Mouse (Mus musculus): ENCODE data around the gene Fam126a. TPM values are rescaled to one million over a fixed set of nuclear protein-coding genes. Genes with fewer than 3 reads are reported as not detected.

The Fam126a gene
- total and polyA plus RNA-seq, 3 experiments, result 19.6 to 32.6 (median 22.6) TPM

- Histone ChIP-seq H3K4me2 (ENCODE audit: insufficient read depth, low read depth, poor library complexity, severe bottlenecking) (no peak overlapping the region), H3K4me1 (ENCODE audit: control insufficient read depth in 1 of 2, insufficient read depth in 2 of 2) (peaks cover 0 to 18% of the 10 kb centered on the region in 2 experiments; a peak in 2 of 4 replicates), H3K36me3 (replicated peaks in 1 of 2; ENCODE audit: control insufficient read depth in 1 of 2, insufficient read depth in 1 of 2, low read length in 1 of 2) (peaks cover 46 to 80% of the 10 kb centered on the region in 2 experiments), H3K9me3 (replicated peaks; ENCODE audit: low read length) (no peaks in the 10 kb centered on the region), H3K27ac (ENCODE audit: insufficient read depth, low read depth) (no peak overlapping the region), H3K4me3 (replicated peaks in 1 of 3; ENCODE audit: low read depth in 2 of 3, low read length in 2 of 3, poor library complexity in 1 of 3) (no peak overlapping the region), H3K9ac (ENCODE audit: insufficient read depth, low read depth) (no peak overlapping the region), H3K27me3 (replicated peaks) (no peaks in the 10 kb centered on the region), H3K79me2 (replicated peaks; ENCODE audit: control insufficient read depth, extremely low read depth, insufficient read depth, poor library complexity, severe bottlenecking) (no peaks in the 10 kb centered on the region)
- in situ Hi-C loops (cut with MboI; ENCODE audit: low pct_ligation_motif_present, low pct_unique_long_range_greater_than_20kb, low sequenced_read_pairs), result no loop called here
- no peak for TF ChIP-seq JUN (IDR thresholded peaks at IDR 0.05; ENCODE audit: insufficient read depth, low read depth, low read length)
- no peak for TF ChIP-seq RCOR1 (conservative IDR thresholded peaks at IDR 0.05; ENCODE audit: low read depth, low read length)
- TF ChIP-seq CHD1 (IDR thresholded peaks at IDR 0.05; ENCODE audit: low read depth, low read length), result no peak
- no peak for TF ChIP-seq POLR2AphosphoS2 (IDR thresholded peaks at IDR 0.05; ENCODE audit: low read depth, low read length)
- TF ChIP-seq ZKSCAN1 (IDR thresholded peaks at IDR 0.05; ENCODE audit: borderline replicate concordance, low read depth, low read length), result no peak
- TF ChIP-seq MAFK (IDR thresholded peaks at IDR 0.05; ENCODE audit: insufficient replicate concordance, low read length), result no peak
- TF ChIP-seq MXI1 (IDR thresholded peaks at IDR 0.05; ENCODE audit: low read depth, low read length), result no peak
- no peak for TF ChIP-seq IRF4 (IDR thresholded peaks at IDR 0.05; ENCODE audit: low read depth, low read length)
- no peak for TF ChIP-seq TBP (conservative IDR thresholded peaks at IDR 0.05; ENCODE audit: low read depth, low read length)
- TF ChIP-seq TCF12 (IDR thresholded peaks at IDR 0.05; ENCODE audit: low read depth, low read length), result no peak
- TF ChIP-seq USF2 (conservative IDR thresholded peaks at IDR 0.05; ENCODE audit: low read depth, low read length), result no peak
- dilution Hi-C loops (cut with MboI; ENCODE audit: extremely low pct_ligation_motif_present, extremely low pct_unique_long_range_greater_than_20kb, low sequenced_read_pairs), result no loop called here
- DNase-seq (ENCODE audit: extremely low read depth), result no peak
Observed at GRCm38 (mm10) chr5:23978516-23978915, 52.0 kb downstream of the Fam126a start.

- H3K27ac ChIP-seq (ENCODE audit: insufficient read depth, low read depth), result no peak overlapping the region
- H3K36me3 ChIP-seq (replicated peaks in 1 of 2; ENCODE audit: control insufficient read depth in 1 of 2, insufficient read depth in 1 of 2, low read length in 1 of 2), result peaks cover 28 to 57% of the 10 kb centered on the region in 2 experiments
- TF ChIP-seq ZMIZ1 (IDR thresholded peaks at IDR 0.05; ENCODE audit: low read depth, low read length), result no peak
- no peak for TF ChIP-seq MAZ (IDR thresholded peaks at IDR 0.05; ENCODE audit: low read depth, low read length)
- TF ChIP-seq TBP (conservative IDR thresholded peaks at IDR 0.05; ENCODE audit: low read depth, low read length), result no peak
- TF ChIP-seq POLR2A (IDR thresholded peaks at IDR 0.05; ENCODE audit: low read depth, low read length), result no peak
- no peak for TF ChIP-seq ZC3H11A (IDR thresholded peaks at IDR 0.05; ENCODE audit: low read depth, low read length)
- TF ChIP-seq POLR2AphosphoS2 (IDR thresholded peaks at IDR 0.05; ENCODE audit: low read depth, low read length), result no peak
- TF ChIP-seq ZKSCAN1 (IDR thresholded peaks at IDR 0.05; ENCODE audit: borderline replicate concordance, low read depth, low read length), result no peak
- TF ChIP-seq JUND (conservative IDR thresholded peaks at IDR 0.05; ENCODE audit: low read depth, low read length), result no peak
- TF ChIP-seq MAX (IDR thresholded peaks at IDR 0.05; ENCODE audit: low read length), result no peak
- no peak for TF ChIP-seq EP300 (IDR thresholded peaks at IDR 0.05; ENCODE audit: low read length)
- TF ChIP-seq GABPA (IDR thresholded peaks at IDR 0.05; ENCODE audit: insufficient replicate concordance, low read depth, low read length), result no peak
- no peak for TF ChIP-seq ZNF384 (IDR thresholded peaks at IDR 0.05; ENCODE audit: low read depth, low read length)
- no peak for TF ChIP-seq USF2 (conservative IDR thresholded peaks at IDR 0.05; ENCODE audit: low read depth, low read length)
- no peak for TF ChIP-seq CTCF (conservative IDR thresholded peaks at IDR 0.05 in 1 of 2, IDR thresholded peaks at IDR 0.05 in 1 of 2; ENCODE audit: low read depth in 2 of 2, low read length in 2 of 2)
- TF ChIP-seq IRF4 (IDR thresholded peaks at IDR 0.05; ENCODE audit: low read depth, low read length), result no peak
- TF ChIP-seq CHD1 (IDR thresholded peaks at IDR 0.05; ENCODE audit: low read depth, low read length), result no peak
- TF ChIP-seq TCF12 (IDR thresholded peaks at IDR 0.05; ENCODE audit: low read depth, low read length), result no peak
- dilution Hi-C loops (cut with MboI; ENCODE audit: extremely low pct_ligation_motif_present, extremely low pct_unique_long_range_greater_than_20kb, low sequenced_read_pairs), result no loop called here
- no peaks in the 10 kb centered on the region for H3K79me2 ChIP-seq (replicated peaks; ENCODE audit: control insufficient read depth, extremely low read depth, insufficient read depth, poor library complexity, severe bottlenecking)
- H3K4me1 ChIP-seq (ENCODE audit: control insufficient read depth in 1 of 2, insufficient read depth in 2 of 2), result peaks cover 0 to 44% of the 10 kb centered on the region in 2 experiments; a peak in 2 of 4 replicates
- no peak overlapping the region for H3K9ac ChIP-seq (ENCODE audit: insufficient read depth, low read depth)
- no peak for DNase-seq (ENCODE audit: extremely low read depth)
- H3K9me3 ChIP-seq (replicated peaks; ENCODE audit: low read length), result no peaks in the 10 kb centered on the region
- in situ Hi-C loops (cut with MboI; ENCODE audit: low pct_ligation_motif_present, low pct_unique_long_range_greater_than_20kb, low sequenced_read_pairs), result no loop called here
- no peak overlapping the region for H3K4me3 ChIP-seq (replicated peaks in 1 of 3; ENCODE audit: low read depth in 2 of 3, low read length in 2 of 3, poor library complexity in 1 of 3)
- no peaks in the 10 kb centered on the region for H3K27me3 ChIP-seq (replicated peaks)
- H3K4me2 ChIP-seq (ENCODE audit: insufficient read depth, low read depth, poor library complexity, severe bottlenecking), result no peak overlapping the region
Observed at GRCm38 (mm10) chr5:23974994-23975575, 55.4 kb downstream of the Fam126a start.
